Mouse (Mus musculus) ES-E14 (cell line): Measurements from ENCODE around the gene Eral1. TPM values are rescaled to one million over a fixed set of nuclear protein-coding genes. Genes with fewer than 3 reads are reported as not detected.

Experiments
- DNase-seq: peaks from one replicate; pipeline ENCODE4 v3.0.0-alpha.2; 2013; ENCODE audit warnings: low read depth, low spot score
- H3K27ac ChIP-seq: 2 replicates; pipeline ENCODE4 v1.5.1; 2012; ENCODE audit warnings: low read depth, mild to moderate bottlenecking, low read length, moderate library complexity, mixed read lengths; ENCODE audit not compliant: poor library complexity, insufficient read depth, severe bottlenecking
- H3K36me3 ChIP-seq: 2 replicates; pipeline ENCODE4 v1.6.1; 2012; ENCODE audit warnings: mild to moderate bottlenecking, low read length, moderate library complexity, mixed read lengths; ENCODE audit not compliant: control insufficient read depth, poor library complexity, insufficient read depth, severe bottlenecking
- H3K4me1 ChIP-seq, 2 experiments: fragments of 150-350 bp in 1 of 2; sonication (generic) in 1 of 2; 2 replicates each; pipeline ENCODE4 v1.6.1; 2012; ENCODE audit warnings: low read length in 2 of 2, mild to moderate bottlenecking in 1 of 2, mixed read lengths in 1 of 2; ENCODE audit not compliant: control insufficient read depth in 2 of 2, insufficient read depth in 2 of 2, poor library complexity in 1 of 2
- H3K4me3 ChIP-seq, 2 experiments: fragments of 150-350 bp in 1 of 2; sonication (generic) in 1 of 2; 2 replicates each; pipeline ENCODE4 v1.5.1; 2012; ENCODE audit warnings: low read length in 2 of 2, low read depth in 1 of 2, mild to moderate bottlenecking in 1 of 2, mixed read lengths in 1 of 2; ENCODE audit not compliant: insufficient read depth in 1 of 2, poor library complexity in 1 of 2, severe bottlenecking in 1 of 2
- H3K9ac ChIP-seq: 2 replicates; pipeline ENCODE4 v1.6.1; 2012; ENCODE audit warnings: low read depth, mild to moderate bottlenecking, low read length, mixed read lengths; ENCODE audit not compliant: poor library complexity, insufficient read depth, severe bottlenecking
- H3K9me3 ChIP-seq: fragments of 150-350 bp; sonication (generic); 2 replicates; pipeline ENCODE4 v1.6.1; 2012; ENCODE audit warnings: low read depth, mild to moderate bottlenecking, low read length; ENCODE audit not compliant: control insufficient read depth, insufficient read depth
- CHD2 ChIP-seq: IDR thresholded peaks from 2 replicates; pipeline ENCODE4 v1.6.1; 2014; ENCODE audit warnings: mild to moderate bottlenecking, low read depth, low read length, inconsistent platforms
- HCFC1 ChIP-seq: IDR thresholded peaks from 2 replicates; pipeline ENCODE4 v1.6.1; 2012; ENCODE audit warnings: low read length, inconsistent platforms, borderline replicate concordance; ENCODE audit not compliant: insufficient read depth
- MAFK ChIP-seq: IDR thresholded peaks from 2 replicates; pipeline ENCODE4 v1.6.1; 2014; ENCODE audit warnings: mild to moderate bottlenecking, low read depth, low read length, inconsistent platforms; ENCODE audit not compliant: insufficient read depth
- ZC3H11A ChIP-seq: IDR thresholded peaks from 2 replicates; pipeline ENCODE4 v1.6.1; 2012; ENCODE audit warnings: low read depth, mild to moderate bottlenecking, inconsistent platforms, low read length, borderline replicate concordance
- ZNF384 ChIP-seq: IDR thresholded peaks from 2 replicates; pipeline ENCODE4 v1.6.1; 2012; ENCODE audit warnings: low read depth, low read length, inconsistent platforms
- in situ Hi-C, 2 experiments: fragments of 600-800 bp; cut with MboI; formaldehyde crosslinking; loops; one replicate each; pipeline ENCODE4 v1.15.1; 2025; ENCODE audit warnings: low sequenced_read_pairs in 2 of 2, inconsistent platforms in 1 of 2; ENCODE audit not compliant: unreplicated experiment in 2 of 2
- total RNA-seq: library from RNA; depleted of rRNA; stranded (reverse); fragments of 300-350 nt; gene quantifications from 2 replicates; pipeline ENCODE4 v1.2.3, GENCODE M21; 2012

Gene Eral1
- total RNA-seq, 1 experiment: 29.6 TPM

DNA sequence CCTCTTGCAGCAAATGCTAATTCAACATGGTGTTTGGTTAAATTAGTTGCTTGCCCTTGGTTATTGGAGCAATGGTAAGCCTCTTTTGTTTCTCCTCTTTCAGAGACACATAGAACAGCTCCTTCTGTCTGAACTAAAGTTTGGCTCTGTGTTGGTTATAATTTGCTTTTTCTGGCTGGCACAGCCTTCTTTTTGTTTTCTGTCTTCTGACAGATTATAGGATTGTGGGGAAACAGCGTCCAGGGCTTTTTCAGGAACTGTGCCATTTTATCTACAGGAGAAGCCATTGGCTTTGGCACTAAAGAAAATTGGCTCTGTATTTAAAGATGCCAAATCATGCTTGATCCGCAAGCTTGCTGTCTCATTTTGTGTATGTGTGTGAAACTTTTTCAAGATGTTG, 33.4 kb upstream of the Eral1 start:
- Histone ChIP-seq H3K4me1 (peaks cover 0 to 5% of the 10 kb centered on the region in 2 experiments; a peak in 1 of 4 replicates), H3K36me3 (no peaks in the 10 kb centered on the region), H3K27ac (no peak overlapping the region), H3K9ac (no peak overlapping the region), H3K9me3 (no peaks in the 10 kb centered on the region), H3K4me3 (no peak overlapping the region)
- TF ChIP-seq HCFC1 (no peak), CHD2 (no peak), ZC3H11A (no peak), ZNF384 (no peak), MAFK (no peak)
- DNase-seq: no peak
- in situ Hi-C loops: no loop called here

DNA sequence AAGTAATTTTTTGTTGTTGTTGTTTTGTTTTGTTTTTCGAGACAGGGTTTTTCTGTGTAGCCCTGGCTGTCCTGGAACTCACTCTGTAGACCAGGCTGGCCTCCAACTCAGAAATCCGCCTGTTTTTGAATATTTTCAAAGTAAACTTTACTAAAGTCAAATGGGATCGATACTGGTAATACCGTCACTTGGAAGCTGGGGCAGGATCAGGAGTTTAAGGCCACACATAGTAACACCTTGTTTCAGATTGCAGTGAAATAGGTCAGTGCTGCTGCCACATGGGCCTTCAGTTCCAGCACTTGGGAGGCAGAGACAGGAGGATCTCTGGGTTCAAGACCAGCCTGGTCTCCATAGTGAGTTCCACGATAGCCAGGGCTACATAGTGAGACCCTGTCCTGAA, 24.3 kb upstream of the Eral1 start:
- Histone ChIP-seq H3K36me3 (peaks cover 6% of the 10 kb centered on the region; the same call in 1 of the 2 replicates), H3K9me3 (no peaks in the 10 kb centered on the region), H3K4me3 (no peak overlapping the region), H3K9ac (no peak overlapping the region), H3K27ac (no peak overlapping the region), H3K4me1 (0 out of 4 replicates have a peak, but pooled peaks cover 0 to 5% of the 10 kb centered on the region in 2 experiments)
- TF ChIP-seq CHD2 (no peak), ZC3H11A (no peak), HCFC1 (no peak), MAFK (no peak), ZNF384 (no peak)
- no peak for DNase-seq
- in situ Hi-C loops: no loop called here

DNA sequence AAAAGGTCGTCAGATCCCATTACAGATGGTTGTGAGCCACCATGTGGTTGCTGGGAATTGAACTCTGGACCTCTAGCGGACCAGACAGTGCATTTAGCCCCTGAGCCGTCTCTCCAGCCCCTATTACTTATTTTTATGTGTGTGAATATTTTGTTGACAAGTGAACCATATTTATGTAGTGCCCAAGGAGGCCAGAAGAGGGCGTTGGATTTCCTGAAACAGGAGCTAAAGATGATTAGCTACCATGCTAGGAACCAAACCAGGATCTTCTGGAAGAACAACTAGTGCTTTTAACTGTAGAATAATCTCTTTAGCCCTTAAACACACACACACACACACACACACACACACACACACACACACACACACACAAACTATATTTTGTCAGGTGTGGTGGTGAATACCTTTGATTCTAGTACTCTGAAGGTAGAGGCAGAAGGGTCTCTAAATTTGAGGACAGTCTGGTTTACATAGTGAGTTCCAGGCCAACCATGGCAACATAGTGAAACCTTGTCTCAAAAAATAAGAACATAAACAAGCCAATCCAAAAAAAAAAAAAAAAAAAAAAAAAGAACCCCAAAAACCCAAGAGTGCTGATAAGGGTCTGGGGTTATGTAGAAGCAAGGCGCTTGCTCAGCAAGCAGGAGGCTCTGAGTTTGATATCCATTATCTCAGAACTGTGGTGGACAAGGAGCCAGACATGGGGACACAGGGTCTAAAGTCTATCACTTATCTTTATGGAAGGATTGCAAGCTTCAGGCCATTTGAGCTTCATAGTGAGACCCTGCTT, 23.0 kb upstream of the Eral1 start:
- H3K9me3 ChIP-seq: no peaks in the 10 kb centered on the region
- H3K27ac ChIP-seq: no peak overlapping the region
- no peak overlapping the region for H3K9ac ChIP-seq
- peaks cover 6% of the 10 kb centered on the region; the same call in 1 of the 2 replicates for H3K36me3 ChIP-seq
- H3K4me1 ChIP-seq: 0 out of 4 replicates have a peak, but pooled peaks cover 0 to 3% of the 10 kb centered on the region in 2 experiments
- in situ Hi-C loops: no loop called here
- no peak for DNase-seq
- TF ChIP-seq ZC3H11A (no peak), CHD2 (no peak), HCFC1 (no peak), ZNF384 (no peak), MAFK (no peak)
- no peak overlapping the region for H3K4me3 ChIP-seq

DNA sequence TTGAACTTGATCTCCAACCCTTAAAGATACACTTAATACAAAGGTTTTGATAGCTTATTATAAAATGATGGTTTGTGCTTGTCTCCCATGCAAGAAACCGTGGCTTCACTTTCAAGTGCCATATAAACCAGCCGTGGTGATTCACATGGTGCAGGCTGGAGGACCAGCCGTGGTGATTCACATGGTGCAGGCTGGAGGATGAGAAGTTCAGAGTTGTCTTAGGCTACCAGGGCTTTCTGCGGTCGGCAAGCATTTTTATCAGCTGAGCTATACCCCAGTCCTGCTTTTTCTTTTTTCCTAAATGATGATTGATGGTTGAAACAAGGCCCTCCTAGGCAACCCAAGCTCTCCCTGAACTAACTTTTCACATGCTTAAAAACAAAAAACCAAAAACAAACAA, 22.0 kb upstream of the Eral1 start:
- no peak for DNase-seq
- H3K9ac ChIP-seq: no peak overlapping the region
- peaks cover 3% of the 10 kb centered on the region in 2 experiments; a peak in 2 of 4 replicates for H3K4me1 ChIP-seq
- H3K27ac ChIP-seq: no peak overlapping the region
- no peak overlapping the region for H3K4me3 ChIP-seq
- peaks cover 4% of the 10 kb centered on the region; the same call in 1 of the 2 replicates for H3K36me3 ChIP-seq
- in situ Hi-C loops: no loop called here
- no peaks in the 10 kb centered on the region for H3K9me3 ChIP-seq
- TF ChIP-seq ZNF384 (no peak), ZC3H11A (no peak), CHD2 (no peak), HCFC1 (no peak), MAFK (no peak)
